In the genomic region with DNA sequence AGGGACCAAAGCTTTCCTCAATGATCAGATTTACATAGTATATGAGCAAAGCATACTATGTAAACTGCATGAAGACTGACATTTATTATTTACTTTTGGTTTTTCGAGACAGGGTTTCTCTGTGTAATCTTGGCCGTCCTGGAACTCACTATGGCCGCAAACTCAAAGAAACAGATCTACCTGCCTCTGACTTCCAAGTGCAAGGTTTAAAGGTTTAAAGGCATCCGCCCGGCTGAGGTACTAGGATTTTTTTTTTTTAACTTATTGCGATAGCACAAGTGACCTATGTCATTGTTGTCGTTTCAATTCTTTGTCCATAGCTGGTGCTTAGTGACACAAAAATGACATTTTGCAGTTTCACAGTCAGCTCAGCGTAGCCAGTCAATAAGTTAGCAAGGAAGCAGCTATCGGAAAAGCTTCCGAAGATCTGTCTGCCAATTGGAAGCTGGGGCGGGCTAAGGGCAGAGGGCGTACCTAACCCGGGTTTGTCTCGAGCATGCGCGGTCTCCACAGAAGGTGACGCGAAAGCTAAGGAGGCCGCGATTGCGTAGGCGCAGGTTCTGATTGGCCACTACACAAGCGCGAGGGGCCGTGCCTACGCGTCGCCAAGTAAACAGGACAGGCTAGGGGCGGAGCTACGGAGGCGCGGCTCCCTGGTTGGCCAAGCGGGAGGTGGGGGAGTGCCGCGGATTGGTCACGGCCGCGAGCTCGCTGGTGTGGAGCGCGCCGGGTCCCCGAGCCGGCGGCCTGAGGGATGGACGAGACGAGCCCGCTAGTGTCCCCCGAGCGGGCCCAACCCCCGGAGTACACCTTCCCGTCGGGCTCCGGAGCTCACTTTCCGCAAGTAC, we compare ENCODE assay signal across 8 mouse cellular contexts. TPM values are rescaled to one million over a fixed set of nuclear protein-coding genes. Genes with fewer than 3 reads are reported as not detected.
DNase-seq lines count a peak whose midpoint lies in the region; ATAC-seq and TF ChIP-seq lines count a peak whose summit lies in the region.

A gene (plus strand): TSS at position 723 of the 848 bp plus-strand sequence.

- peak; percentile 97 to 98 for DNase-seq in CD8-positive naive resting alpha-beta T cell, adult 2 months (ENCODE audit: low read depth in 2 of 2, low spot score in 2 of 2)
- peak; percentile 100 for DNase-seq in c-Kit-positive CD71-negative TER-119-negative erythroid progenitor cells, embryonic 14.5 days (ENCODE audit: low read depth)
- peak; percentile 98 for DNase-seq in forebrain, embryonic 10.5 days (ENCODE audit: extremely low spot score, low spot score)
- peak; percentile 100 for DNase-seq in kidney, postnatal 25 days
- peak; percentile 100 for DNase-seq in liver, embryonic 14.5 days (ENCODE audit: low read depth in 3 of 3, low spot score in 3 of 3)
- DNase-seq in neural tube, embryonic 11.5 days (ENCODE audit: low spot score): peak; percentile 99
- peak; percentile 99 for DNase-seq in stomach, postnatal 0 days (ENCODE audit: low spot score)

- H3K36me3 ChIP-seq in forebrain, embryonic 10.5 days (replicated peaks): peaks cover 22% of the 10 kb centered on the region
- no peaks in the 10 kb centered on the region for H3K36me3 ChIP-seq in heart, embryonic 15.5 days
- H3K36me3 ChIP-seq in liver, embryonic 14.5 days (replicated peaks; ENCODE audit: control insufficient read depth, insufficient read depth, low read depth): no peaks in the 10 kb centered on the region; the same call in 1 of the 2 replicates
- H3K36me3 ChIP-seq in neural tube, embryonic 11.5 days (ENCODE audit: control insufficient read depth, insufficient read depth, low read length): no peaks in the 10 kb centered on the region
- H3K36me3 ChIP-seq in stomach, postnatal 0 days (ENCODE audit: control insufficient read depth, insufficient read depth, low read length): no peaks in the 10 kb centered on the region

- H3K27ac ChIP-seq in forebrain, embryonic 10.5 days: peak within 1 kb of the TSS; percentile 91
- peak within 1 kb of the TSS; percentile 91 for H3K27ac ChIP-seq in heart, embryonic 15.5 days
- H3K27ac ChIP-seq in liver, embryonic 14.5 days: peak within 1 kb of the TSS; percentile 94
- peak within 1 kb of the TSS; percentile 80 for H3K27ac ChIP-seq in neural tube, embryonic 11.5 days (ENCODE audit: low read depth, low read length)
- peak within 1 kb of the TSS; percentile 97 for H3K27ac ChIP-seq in stomach, postnatal 0 days (replicated peaks)

- TF ChIP-seq EP300 in liver, embryonic 14.5 days (IDR thresholded peaks at IDR 0.05; ENCODE audit: low read depth): no peak
- TF ChIP-seq EP300 in stomach, postnatal 0 days (optimal IDR thresholded peaks at IDR 0.05): no peak

- peak within 1 kb of the TSS; percentile 87 for H3K9ac ChIP-seq in heart, embryonic 15.5 days
- H3K9ac ChIP-seq in liver, embryonic 14.5 days (replicated peaks): peak within 1 kb of the TSS; percentile 89
- peak within 1 kb of the TSS; percentile 88 for H3K9ac ChIP-seq in neural tube, embryonic 11.5 days (ENCODE audit: low read length)
- peak within 1 kb of the TSS; percentile 90 for H3K9ac ChIP-seq in stomach, postnatal 0 days (ENCODE audit: low read length)

- H3K4me1 ChIP-seq in forebrain, embryonic 10.5 days: peaks cover 39% of the 10 kb centered on the region
- peaks cover 29% of the 10 kb centered on the region for H3K4me1 ChIP-seq in heart, embryonic 15.5 days (replicated peaks)
- H3K4me1 ChIP-seq in liver, embryonic 14.5 days (replicated peaks; ENCODE audit: control insufficient read depth in 2 of 2, insufficient read depth in 2 of 2, low read length in 1 of 2): peaks cover 19 to 21% of the 10 kb centered on the region in 2 experiments
- peaks cover 10% of the 10 kb centered on the region; the same call in 1 of the 2 replicates for H3K4me1 ChIP-seq in neural tube, embryonic 11.5 days (ENCODE audit: control insufficient read depth, insufficient read depth, low read length)
- H3K4me1 ChIP-seq in stomach, postnatal 0 days (replicated peaks; ENCODE audit: control insufficient read depth, insufficient read depth): peaks cover 5% of the 10 kb centered on the region; the same call in 1 of the 2 replicates

- no peaks in the 10 kb centered on the region for H3K9me3 ChIP-seq in forebrain, embryonic 10.5 days
- H3K9me3 ChIP-seq in heart, embryonic 15.5 days (replicated peaks): no peaks in the 10 kb centered on the region
- H3K9me3 ChIP-seq in liver, embryonic 14.5 days (ENCODE audit: control insufficient read depth, low read length): no peaks in the 10 kb centered on the region
- H3K9me3 ChIP-seq in neural tube, embryonic 11.5 days (ENCODE audit: control insufficient read depth, low read length): no peaks in the 10 kb centered on the region
- H3K9me3 ChIP-seq in stomach, postnatal 0 days (ENCODE audit: control insufficient read depth, low read length): no peaks in the 10 kb centered on the region

- peak; percentile 99 for ATAC-seq in heart, embryonic 15.5 days (replicated peaks; ENCODE audit: insufficient number of reproducible peaks, insufficient read depth, low FRiP score, low read depth)
- ATAC-seq in liver, embryonic 14.5 days (ENCODE audit: insufficient read depth): peak; percentile 98
- peak; percentile 97 for ATAC-seq in neural tube, embryonic 11.5 days (ENCODE audit: insufficient read depth, low FRiP score, low TSS enrichment)
- ATAC-seq in stomach, postnatal 0 days (ENCODE audit: low FRiP score, low TSS enrichment): peak; percentile 98

- H3K27me3 ChIP-seq in forebrain, embryonic 10.5 days (ENCODE audit: poor library complexity, severe bottlenecking): no peaks in the 10 kb centered on the region
- no peaks in the 10 kb centered on the region for H3K27me3 ChIP-seq in heart, embryonic 15.5 days
- H3K27me3 ChIP-seq in liver, embryonic 14.5 days (ENCODE audit: control insufficient read depth, insufficient read depth, low read length): no peaks in the 10 kb centered on the region
- no peaks in the 10 kb centered on the region for H3K27me3 ChIP-seq in neural tube, embryonic 11.5 days (ENCODE audit: control insufficient read depth, insufficient read depth, low read length)
- H3K27me3 ChIP-seq in stomach, postnatal 0 days (ENCODE audit: control insufficient read depth, insufficient read depth, low read length): no peaks in the 10 kb centered on the region

- H3K4me3 ChIP-seq in forebrain, embryonic 10.5 days: peak within 1 kb of the TSS; percentile 76
- peak within 1 kb of the TSS; percentile 82 for H3K4me3 ChIP-seq in heart, embryonic 15.5 days
- H3K4me3 ChIP-seq in liver, embryonic 14.5 days (ENCODE audit: insufficient read depth in 1 of 2, low read depth in 2 of 2, low read length in 2 of 2): peak within 1 kb of the TSS; percentile 85 to 97
- peak within 1 kb of the TSS; percentile 93 for H3K4me3 ChIP-seq in neural tube, embryonic 11.5 days (ENCODE audit: low read depth, low read length)
- peak within 1 kb of the TSS; percentile 81 for H3K4me3 ChIP-seq in stomach, postnatal 0 days (ENCODE audit: low read depth, low read length)

- TF ChIP-seq CTCF in liver, embryonic 14.5 days (IDR thresholded peaks at IDR 0.05; ENCODE audit: low read depth): no peak
- TF ChIP-seq CTCF in stomach, postnatal 0 days (IDR thresholded peaks at IDR 0.05; ENCODE audit: low read depth): no peak

- 2% methylated on average over 55 of the region's 55 CpGs for whole genome bisulfite sequencing in forebrain, embryonic 10.5 days
- WGBS in heart, embryonic 15.5 days: under 1% methylated on average over 54 of the region's 55 CpGs
- WGBS in liver, embryonic 14.5 days (ENCODE audit: insufficient replicate concordance): under 1% methylated on average over 55 of the region's 55 CpGs
- WGBS in neural tube, embryonic 11.5 days: 1% methylated on average over 53 of the region's 55 CpGs
- 1% methylated on average over 46 of the region's 55 CpGs for WGBS in stomach, postnatal 0 days

- H3K4me2 ChIP-seq in heart, embryonic 15.5 days: peak within 1 kb of the TSS; percentile 88
- peak within 1 kb of the TSS; percentile 91 for H3K4me2 ChIP-seq in liver, embryonic 14.5 days (ENCODE audit: low read depth)
- H3K4me2 ChIP-seq in neural tube, embryonic 11.5 days (ENCODE audit: low read depth): peak within 1 kb of the TSS; percentile 86
- peak within 1 kb of the TSS; percentile 72 for H3K4me2 ChIP-seq in stomach, postnatal 0 days (replicated peaks; ENCODE audit: low read depth)

RNA-seq across cellular contexts. Expression of the gene that starts here (rescaled TPM):
- 21.3 and 23.3 TPM in 2 replicates for polyA plus RNA-seq in forebrain, embryonic 10.5 days (2016; fragmentation: Nextera tagmentation; extraction: Ambion mirVana)
- 13.3 and 16.1 TPM in 2 replicates for polyA plus RNA-seq in heart, embryonic 15.5 days (2015; fragmentation: Nextera tagmentation; extraction: Ambion mirVana)
- polyA plus RNA-seq in liver, embryonic 14.5 days (2012; rRNA removed): 8.1 and 8.6 TPM in 2 replicates
- 9.1 and 11.6 TPM in 2 replicates for polyA plus RNA-seq in liver, embryonic 14.5 days (2014; fragmentation: Nextera tagmentation; extraction: Ambion mirVana)
- 28.9 and 29.6 TPM in 2 replicates for polyA plus RNA-seq in neural tube, embryonic 11.5 days (2014; fragmentation: Nextera tagmentation; extraction: Ambion mirVana)
- polyA plus RNA-seq in stomach, postnatal 0 days (2015; fragmentation: Nextera tagmentation; extraction: Ambion mirVana): 20.8 and 21.6 TPM in 2 replicates

Comparison
In these comparisons a context has a peak if more than half of its experiments do, and no peak if none do; other contexts are left out.
1. Peak in every context shown above with its lines: DNase-seq, ATAC-seq, H3K4me3 ChIP-seq and H3K27ac ChIP-seq.